ENCODE assay signal across 14 mouse cellular contexts in genomic region chr6:99335174-99335830, GRCm38 (mm10).
DNase-seq lines count a peak whose midpoint lies in the region; ATAC-seq and TF ChIP-seq lines count a peak whose summit lies in the region.
"Had no signal": no experiment of that assay in that cellular context is flagged by ENCODE, and none has a peak within 500 bp of the region (broad histone marks: within the 10 kb centered on the region; RNA-seq: fewer than 3 reads in every experiment).

No protein-coding gene starts in this region.

- H3K4me1 ChIP-seq in liver, postnatal 0 days (ENCODE audit: insufficient read depth), result peaks cover 10% of the 10 kb centered on the region
- H3K4me1 ChIP-seq in kidney, embryonic 15.5 days, result peaks cover 47% of the 10 kb centered on the region
- H3K4me1 ChIP-seq: midbrain, embryonic 12.5 days had no signal

- TF ChIP-seq EP300 in liver, postnatal 0 days (IDR thresholded peaks at IDR 0.05; ENCODE audit: low read depth), result no peak

- H3K27me3 ChIP-seq in liver, postnatal 0 days (ENCODE audit: insufficient read depth, low read length), result no peaks in the 10 kb centered on the region
- H3K27me3 ChIP-seq in kidney, embryonic 15.5 days, result peaks cover 4% of the 10 kb centered on the region; the same call in 1 of the 2 replicates
- H3K27me3 ChIP-seq: embryonic facial prominence, embryonic 15.5 days; midbrain, embryonic 12.5 days had no signal

- H3K4me3 ChIP-seq in liver, postnatal 0 days (ENCODE audit: low read depth, low read length), result no peak overlapping the region
- no peak overlapping the region for H3K4me3 ChIP-seq in kidney, embryonic 15.5 days (replicated peaks)
- H3K4me3 ChIP-seq: embryonic facial prominence, embryonic 15.5 days; hindbrain, embryonic 10.5 days; midbrain, embryonic 12.5 days had no signal

- no peak for TF ChIP-seq CTCF in liver, postnatal 0 days (IDR thresholded peaks at IDR 0.05; ENCODE audit: low read depth)

- DNase-seq in liver, postnatal 0 days, result no peak
- DNase-seq in liver, result no peak
- DNase-seq in heart, adult 9 months (ENCODE audit: low spot score in 2 of 2), result peak; percentile 50 to 53
- peak; percentile 26 to 36 for DNase-seq in monocyte, adult 2 months (ENCODE audit: low read depth in 1 of 2, low spot score in 2 of 2)
- DNase-seq in yolk sac, embryonic 10.5 days (ENCODE audit: low spot score), result no peak
- DNase-seq in right cerebral cortex, postnatal 10 days (ENCODE audit: low spot score in 2 of 2), result no peak
- DNase-seq: cerebellum, adult 9-11 months; layer of hippocampus, postnatal 36 days; thymus, adult 18-20 months had no signal

- ATAC-seq in liver, postnatal 0 days, result no peak
- ATAC-seq in kidney, embryonic 15.5 days (replicated peaks; ENCODE audit: low FRiP score), result no peak

- no peak overlapping the region for H3K9ac ChIP-seq in liver, postnatal 0 days (replicated peaks)
- no peak overlapping the region for H3K9ac ChIP-seq in kidney, embryonic 15.5 days
- H3K9ac ChIP-seq: embryonic facial prominence, embryonic 15.5 days; midbrain, embryonic 12.5 days had no signal

- H3K9me3 ChIP-seq in liver, postnatal 0 days (ENCODE audit: low read length), result no peaks in the 10 kb centered on the region
- H3K9me3 ChIP-seq in kidney, embryonic 15.5 days (replicated peaks), result no peaks in the 10 kb centered on the region
- H3K9me3 ChIP-seq: embryonic facial prominence, embryonic 15.5 days; hindbrain, embryonic 10.5 days; midbrain, embryonic 12.5 days had no signal

- H3K4me2 ChIP-seq in liver, postnatal 0 days (ENCODE audit: low read depth, low read length), result no peak overlapping the region
- peak overlapping the region; percentile 20; the same call in 1 of the 2 replicates for H3K4me2 ChIP-seq in kidney, embryonic 15.5 days
- H3K4me2 ChIP-seq: embryonic facial prominence, embryonic 15.5 days; liver, embryonic 11.5 days; midbrain, embryonic 12.5 days had no signal

- peak overlapping the region; percentile 50; the same call in 1 of the 2 replicates for H3K27ac ChIP-seq in liver, postnatal 0 days (ENCODE audit: low read depth)
- no peak overlapping the region for H3K27ac ChIP-seq in kidney, embryonic 15.5 days
- H3K27ac ChIP-seq: embryonic facial prominence, embryonic 15.5 days; hindbrain, embryonic 10.5 days; midbrain, embryonic 12.5 days had no signal

- H3K36me3 ChIP-seq in liver, postnatal 0 days (replicated peaks; ENCODE audit: insufficient read depth, low read length), result no peaks in the 10 kb centered on the region
- H3K36me3 ChIP-seq in kidney, embryonic 15.5 days, result no peaks in the 10 kb centered on the region
- H3K36me3 ChIP-seq: embryonic facial prominence, embryonic 15.5 days; hindbrain, embryonic 10.5 days; midbrain, embryonic 12.5 days had no signal

- WGBS in liver, postnatal 0 days (ENCODE audit: insufficient replicate concordance), result 57% methylated on average over 13 of the region's 13 CpGs
- WGBS in kidney, embryonic 15.5 days, result 37% methylated on average over 13 of the region's 13 CpGs

Comparison
In these comparisons a context has a peak if more than half of its experiments do, and no peak if none do; other contexts are left out.
1. DNase-seq: peak in heart, adult 9 months (2 of 2) and monocyte, adult 2 months (2 of 2); none in liver, postnatal 0 days (single experiment), liver (single experiment), yolk sac, embryonic 10.5 days (single experiment) and right cerebral cortex, postnatal 10 days (0 of 2).